Mouse (Mus musculus) brain, embryonic 14.5 days (tissue): Measurements from ENCODE around the gene Sri.

Source experiments
- CTCF ChIP-seq: fragments of 200-500 bp; IDR thresholded peaks from 2 replicates; pipeline ENCODE4 v1.5.1; 2012; ENCODE audit warnings: inconsistent platforms, mild to moderate bottlenecking, moderate library complexity, borderline replicate concordance; ENCODE audit not compliant: insufficient read depth, insufficient read length; ENCODE audit errors: extremely low read depth
- POLR2A ChIP-seq: fragments of 200-500 bp; IDR thresholded peaks from 2 replicates; pipeline ENCODE4 v1.6.1; 2012; ENCODE audit warnings: mild to moderate bottlenecking, inconsistent platforms, borderline replicate concordance; ENCODE audit not compliant: poor library complexity, insufficient read depth, insufficient read length, severe bottlenecking; ENCODE audit errors: extremely low read depth

DNA sequence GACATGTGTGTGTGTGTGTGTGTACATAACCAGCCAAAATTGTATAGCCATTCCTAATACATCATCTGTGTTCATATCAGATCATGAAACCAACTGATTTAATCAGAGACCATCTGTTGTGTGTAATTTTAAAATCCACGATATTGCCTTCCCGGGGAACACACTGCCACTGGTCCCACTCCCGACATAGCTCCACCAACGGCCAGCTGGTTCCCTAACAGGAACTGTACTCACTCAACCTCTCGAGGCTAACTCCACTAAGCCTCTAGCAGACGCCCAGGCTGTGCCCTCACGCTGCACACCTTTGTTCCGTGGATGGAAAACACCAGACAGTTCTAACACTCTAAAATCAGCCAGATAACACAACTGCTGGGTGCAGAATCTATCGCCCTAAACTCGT is 45.4 kb upstream of the Sri start:
- TF ChIP-seq POLR2A (no peak), CTCF (no peak)
